Mouse (Mus musculus): ENCODE measurements around the gene Rgs3. TPM values are rescaled to one million over a fixed set of nuclear protein-coding genes. Genes with fewer than 3 reads are reported as not detected.

Gene Rgs3
- polyA plus RNA-seq, 1 experiment from 2014 or later, result 29.4 TPM

- DNase-seq (ENCODE audit: low spot score), result no peak
- no peaks in the 10 kb centered on the region for H3K9me3 ChIP-seq (replicated peaks)
- WGBS, result 75% methylated on average over 7 of the region's 7 CpGs
- H3K36me3 ChIP-seq, result no peaks in the 10 kb centered on the region
- no peak overlapping the region for H3K27ac ChIP-seq (replicated peaks)
- no peak overlapping the region for H3K4me3 ChIP-seq
- peaks cover 26% of the 10 kb centered on the region for H3K4me1 ChIP-seq
- H3K27me3 ChIP-seq (ENCODE audit: low read depth, poor library complexity, severe bottlenecking), result no peaks in the 10 kb centered on the region
These were observed 172.4 kb downstream of the Rgs3 start for GRCm38 (mm10) chr4:62732096-62732495.

GRCm38 (mm10) chr4:62732840-62733239 is 173.2 kb downstream of the Rgs3 start:
- 70% methylated on average over 2 of the region's 2 CpGs for WGBS
- DNase-seq (ENCODE audit: low spot score), result no peak
- H3K27me3 ChIP-seq (ENCODE audit: low read depth, poor library complexity, severe bottlenecking), result no peaks in the 10 kb centered on the region
- peaks cover 26% of the 10 kb centered on the region for H3K4me1 ChIP-seq
- H3K36me3 ChIP-seq, result no peaks in the 10 kb centered on the region
- peak overlapping the region; percentile 29; the same call in 1 of the 2 replicates for H3K27ac ChIP-seq (replicated peaks)
- H3K9me3 ChIP-seq (replicated peaks), result no peaks in the 10 kb centered on the region
- H3K4me3 ChIP-seq, result no peak overlapping the region

- peaks cover 30% of the 10 kb centered on the region for H3K4me1 ChIP-seq
- WGBS, result 84% methylated on average over 3 of the region's 4 CpGs
- H3K27ac ChIP-seq (replicated peaks), result no peak overlapping the region
These were observed 174.3 kb downstream of the Rgs3 start for GRCm38 (mm10) chr4:62733938-62734337.

GRCm38 (mm10) chr4:62735291-62735690 is 175.6 kb downstream of the Rgs3 start:
- no peak for DNase-seq (ENCODE audit: low spot score)
- no peaks in the 10 kb centered on the region for H3K36me3 ChIP-seq
- H3K27me3 ChIP-seq (ENCODE audit: low read depth, poor library complexity, severe bottlenecking), result no peaks in the 10 kb centered on the region
- WGBS, result 82% methylated on average over 8 of the region's 8 CpGs
- H3K27ac ChIP-seq (replicated peaks), result no peak overlapping the region
- no peaks in the 10 kb centered on the region; the same call in 1 of the 2 replicates for H3K9me3 ChIP-seq (replicated peaks)
- H3K4me1 ChIP-seq, result peaks cover 30% of the 10 kb centered on the region
- H3K4me3 ChIP-seq, result no peak overlapping the region

More at GRCm38 (mm10) chr4:62733938-62734337, 174.3 kb downstream of the Rgs3 start:
- Histone ChIP-seq H3K4me3 (no peak overlapping the region), H3K9me3 (replicated peaks) (no peaks in the 10 kb centered on the region), H3K27me3 (ENCODE audit: low read depth, poor library complexity, severe bottlenecking) (no peaks in the 10 kb centered on the region), H3K36me3 (no peaks in the 10 kb centered on the region)
- no peak for DNase-seq (ENCODE audit: low spot score)

- WGBS, result 69% methylated on average over 9 of the region's 9 CpGs
- Histone ChIP-seq H3K27me3 (ENCODE audit: low read depth, poor library complexity, severe bottlenecking) (no peaks in the 10 kb centered on the region), H3K9me3 (replicated peaks) (no peaks in the 10 kb centered on the region; the same call in 1 of the 2 replicates), H3K4me3 (no peak overlapping the region), H3K27ac (replicated peaks) (peak overlapping the region; percentile 57; the same call in 1 of the 2 replicates), H3K36me3 (no peaks in the 10 kb centered on the region), H3K4me1 (peaks cover 35% of the 10 kb centered on the region)
- no peak for DNase-seq (ENCODE audit: low spot score)
These were observed 176.2 kb downstream of the Rgs3 start for GRCm38 (mm10) chr4:62735878-62736277.

- no peaks in the 10 kb centered on the region for H3K36me3 ChIP-seq
- peaks cover 40% of the 10 kb centered on the region for H3K4me1 ChIP-seq
- 78% methylated on average over 7 of the region's 7 CpGs for WGBS
- H3K4me3 ChIP-seq, result no peak overlapping the region
- DNase-seq (ENCODE audit: low spot score), result no peak
- no peaks in the 10 kb centered on the region; the same call in 1 of the 2 replicates for H3K9me3 ChIP-seq (replicated peaks)
- peak overlapping the region; percentile 57; the same call in 1 of the 2 replicates for H3K27ac ChIP-seq (replicated peaks)
- H3K27me3 ChIP-seq (ENCODE audit: low read depth, poor library complexity, severe bottlenecking), result no peaks in the 10 kb centered on the region
These were observed 176.8 kb downstream of the Rgs3 start for GRCm38 (mm10) chr4:62736421-62736820.

- Histone ChIP-seq H3K4me1 (peaks cover 45% of the 10 kb centered on the region), H3K27ac (replicated peaks) (0 out of 2 replicates have a peak overlapping the region, but pooled peaks have one; percentile 57)
- 81% methylated on average over 3 of the region's 3 CpGs for WGBS
These were observed 177.3 kb downstream of the Rgs3 start for GRCm38 (mm10) chr4:62736904-62737303.

GRCm38 (mm10) chr4:62737983-62738695 is 178.5 kb downstream of the Rgs3 start:
- peaks cover 53% of the 10 kb centered on the region for H3K4me1 ChIP-seq
- peak overlapping the region; percentile 42; the same call in 1 of the 2 replicates for H3K27ac ChIP-seq (replicated peaks)
- no peaks in the 10 kb centered on the region for H3K27me3 ChIP-seq (ENCODE audit: low read depth, poor library complexity, severe bottlenecking)
- H3K36me3 ChIP-seq, result no peaks in the 10 kb centered on the region
- H3K9me3 ChIP-seq (replicated peaks), result no peaks in the 10 kb centered on the region; the same call in 1 of the 2 replicates
- H3K4me3 ChIP-seq, result no peak overlapping the region
- DNase-seq (ENCODE audit: low spot score), result no peak
- 84% methylated on average over 9 of the region's 9 CpGs for WGBS

More at GRCm38 (mm10) chr4:62736904-62737303, 177.3 kb downstream of the Rgs3 start:
- DNase-seq (ENCODE audit: low spot score), result no peak
- H3K4me3 ChIP-seq, result no peak overlapping the region
- no peaks in the 10 kb centered on the region; the same call in 1 of the 2 replicates for H3K9me3 ChIP-seq (replicated peaks)
- no peaks in the 10 kb centered on the region for H3K27me3 ChIP-seq (ENCODE audit: low read depth, poor library complexity, severe bottlenecking)
- H3K36me3 ChIP-seq, result no peaks in the 10 kb centered on the region

GRCm38 (mm10) chr4:62738996-62739395 is 179.3 kb downstream of the Rgs3 start:
- 90% methylated on average over 3 of the region's 3 CpGs for WGBS
- Histone ChIP-seq H3K36me3 (no peaks in the 10 kb centered on the region), H3K27ac (replicated peaks) (no peak overlapping the region), H3K4me3 (no peak overlapping the region), H3K27me3 (ENCODE audit: low read depth, poor library complexity, severe bottlenecking) (no peaks in the 10 kb centered on the region), H3K4me1 (peaks cover 56% of the 10 kb centered on the region), H3K9me3 (replicated peaks) (no peaks in the 10 kb centered on the region; the same call in 1 of the 2 replicates)
- no peak for DNase-seq (ENCODE audit: low spot score)

GRCm38 (mm10) chr4:62739591-62739990 is 179.9 kb downstream of the Rgs3 start:
- no peaks in the 10 kb centered on the region; the same call in 1 of the 2 replicates for H3K9me3 ChIP-seq (replicated peaks)
- DNase-seq (ENCODE audit: low spot score), result no peak
- H3K4me1 ChIP-seq, result peaks cover 62% of the 10 kb centered on the region
- no peaks in the 10 kb centered on the region for H3K36me3 ChIP-seq
- no peak overlapping the region for H3K4me3 ChIP-seq
- H3K27ac ChIP-seq (replicated peaks), result no peak overlapping the region
- H3K27me3 ChIP-seq (ENCODE audit: low read depth, poor library complexity, severe bottlenecking), result no peaks in the 10 kb centered on the region
- 97% methylated on average over 4 of the region's 4 CpGs for WGBS

- no peak for DNase-seq (ENCODE audit: low spot score)
- Histone ChIP-seq H3K4me3 (no peak overlapping the region), H3K9me3 (replicated peaks) (no peaks in the 10 kb centered on the region; the same call in 1 of the 2 replicates), H3K4me1 (peaks cover 67% of the 10 kb centered on the region), H3K36me3 (no peaks in the 10 kb centered on the region), H3K27ac (replicated peaks) (peak overlapping the region; percentile 85), H3K27me3 (ENCODE audit: low read depth, poor library complexity, severe bottlenecking) (no peaks in the 10 kb centered on the region)
- 93% methylated on average over 6 of the region's 6 CpGs for WGBS
These were observed 180.8 kb downstream of the Rgs3 start for GRCm38 (mm10) chr4:62740282-62741054.

- 86% methylated on average over 5 of the region's 5 CpGs for WGBS
- no peak overlapping the region for H3K4me3 ChIP-seq
- H3K27me3 ChIP-seq (ENCODE audit: low read depth, poor library complexity, severe bottlenecking), result no peaks in the 10 kb centered on the region
- H3K4me1 ChIP-seq, result peaks cover 67% of the 10 kb centered on the region
- no peaks in the 10 kb centered on the region; the same call in 1 of the 2 replicates for H3K9me3 ChIP-seq (replicated peaks)
- H3K36me3 ChIP-seq, result no peaks in the 10 kb centered on the region
- peak overlapping the region; percentile 85 for H3K27ac ChIP-seq (replicated peaks)
- DNase-seq (ENCODE audit: low spot score), result no peak
These were observed 181.4 kb downstream of the Rgs3 start for GRCm38 (mm10) chr4:62741055-62741453.

Measured in midbrain, embryonic 10.5 days (tissue).